Mouse (Mus musculus) bone marrow, adult 2 months (tissue): ENCODE data around the gene Atrx.

ENCODE experiments used
- CTCF ChIP-seq: fragments of 200-500 bp; IDR thresholded peaks from 2 replicates; pipeline ENCODE4 v1.5.1; 2011; ENCODE audit warnings: low read length, control low read depth; ENCODE audit not compliant: control insufficient read depth, insufficient read depth
- POLR2A ChIP-seq: fragments of 200-500 bp; IDR thresholded peaks from 2 replicates; pipeline ENCODE4 v1.6.1; 2011; ENCODE audit warnings: low read depth, mild to moderate bottlenecking, control low read depth, low read length, borderline replicate concordance; ENCODE audit not compliant: control insufficient read depth

DNA sequence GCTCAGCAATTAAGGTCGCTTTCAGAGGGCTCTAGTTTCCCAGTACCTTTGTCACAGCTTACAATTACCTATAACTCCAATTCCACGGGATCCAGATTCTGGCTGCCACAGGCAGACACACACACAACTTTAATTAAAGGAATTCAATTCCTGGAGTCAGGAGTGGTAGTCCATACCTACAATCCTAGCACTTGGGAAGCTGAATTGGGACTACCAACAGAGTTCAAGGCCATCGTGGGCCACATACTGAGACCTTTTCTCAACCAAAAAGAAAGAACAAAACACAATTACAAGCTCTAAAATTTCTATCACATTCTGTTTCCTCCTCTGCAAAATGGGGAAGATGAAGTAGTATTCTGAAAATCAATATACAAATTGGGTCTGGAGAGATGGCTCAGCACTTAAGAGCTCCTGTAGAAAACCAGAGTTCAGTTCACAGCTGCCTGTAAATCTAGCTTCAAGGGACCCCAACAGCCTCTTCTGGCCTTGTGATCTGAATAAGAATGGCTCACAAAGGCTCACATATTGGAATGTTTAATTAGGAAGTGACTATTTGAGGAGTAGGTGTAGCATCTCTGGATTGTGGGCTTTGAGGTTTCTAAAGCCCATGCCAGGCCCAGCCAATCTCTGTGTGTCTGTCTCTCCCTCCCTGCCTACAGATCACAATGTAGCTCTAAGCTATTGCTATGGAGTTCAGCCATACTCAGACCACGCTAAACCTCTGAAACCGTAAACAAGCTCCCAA, 4.7 kb downstream of the Atrx start:
- TF ChIP-seq POLR2A (no peak), CTCF (no peak)
